Mouse (Mus musculus): ENCODE measurements around the gene E130114P18Rik.

DNA sequence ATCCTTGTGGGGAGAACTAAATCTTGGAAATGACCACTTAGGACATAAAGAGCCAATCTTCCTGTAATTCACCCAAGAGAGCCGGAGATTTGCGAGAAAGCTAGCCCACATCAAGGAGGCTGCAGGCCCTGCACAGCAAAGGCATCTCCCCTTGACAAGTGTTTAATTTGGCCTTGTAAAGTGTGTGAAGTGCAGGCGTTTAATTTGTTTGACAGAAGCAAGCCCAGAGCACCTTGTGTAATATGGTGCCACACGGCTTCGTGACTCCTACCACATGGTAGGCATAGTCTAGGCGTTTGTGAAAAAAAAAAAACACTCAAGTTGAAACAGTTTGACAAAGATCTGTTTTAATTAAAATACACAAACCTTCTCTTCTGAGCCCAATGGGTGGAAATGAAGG, 47.9 kb downstream of the E130114P18Rik start:
- TF ChIP-seq CTCF (IDR thresholded peaks at IDR 0.05; ENCODE audit: control insufficient read depth, insufficient read depth, insufficient replicate concordance, low read depth, low read length) (no peak), POLR2A (IDR thresholded peaks at IDR 0.05; ENCODE audit: control insufficient read depth, low read depth, low read length) (no peak)
